Mouse (Mus musculus) urinary bladder, postnatal 4 days (tissue): ENCODE results near the gene Bgn.

Experiments used
- DNase-seq, 2 experiments: peaks; one replicate each; pipeline ENCODE4 v3.0.0; 2021 to 2022; ENCODE audit warnings: low spot score in 2 of 2

Gene Bgn

DNA sequence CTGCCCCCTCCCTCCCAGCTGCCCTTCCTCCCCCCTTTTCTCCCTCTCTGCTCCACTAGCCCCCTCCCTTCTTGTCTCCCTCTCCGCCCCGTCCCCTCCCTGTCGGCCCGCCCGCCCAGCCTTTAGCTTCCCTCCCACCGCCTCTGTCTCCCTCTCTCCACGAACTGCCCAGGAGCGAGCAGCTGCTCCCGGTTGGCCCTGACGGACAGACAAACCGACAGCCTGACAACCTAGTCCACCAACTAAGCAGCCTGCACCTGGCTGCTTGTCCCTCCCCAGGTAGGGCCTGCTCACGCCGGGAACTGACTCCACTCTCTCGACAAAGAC, at the start of gene Bgn:
TSS of gene Bgn (plus strand) at position 119 of the 327 bp plus-strand sequence.
- DNase-seq: no peak

- no peak for DNase-seq
These were observed 48.1 kb upstream of the Bgn start, which contains the start of gene Trex2 for GRCm38 (mm10) chrX:73435252-73435651. TSS of gene Trex2 (minus strand) at chrX:73435344.

GRCm38 (mm10) chrX:73441428-73441827, 42.0 kb upstream of the Bgn start:
- no peak for DNase-seq

GRCm38 (mm10) chrX:73451949-73452348, 31.5 kb upstream of the Bgn start:
- DNase-seq: peak in 1 of 2 experiments; percentile 73

DNA sequence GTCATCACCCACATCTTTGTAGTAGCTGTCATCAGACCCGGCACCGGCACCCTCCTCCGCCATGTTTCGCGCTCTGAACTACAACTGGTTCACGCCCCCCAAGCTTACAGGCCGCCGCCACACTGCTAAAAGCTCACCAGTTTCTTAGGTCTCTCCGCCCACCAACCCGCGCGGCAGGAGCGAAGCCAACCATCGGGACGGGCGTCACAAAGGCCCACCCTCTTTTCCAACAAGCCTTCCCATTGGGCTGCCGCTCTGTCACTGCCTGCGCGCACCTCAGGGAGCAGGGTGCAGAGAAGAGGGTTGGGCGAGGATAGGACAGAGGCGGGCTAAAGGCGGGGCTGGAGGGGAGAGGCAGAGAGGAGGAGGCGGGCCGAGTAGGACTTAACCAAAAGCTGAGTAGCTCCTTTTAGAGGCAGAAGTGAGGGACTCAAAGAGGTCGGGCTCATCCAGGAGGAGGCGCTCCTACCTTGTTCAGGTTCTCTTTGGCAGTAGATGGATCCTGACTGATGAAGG, 24.5 kb upstream of the Bgn start, which contains the start of gene Haus7:
TSS of gene Haus7 (minus strand) at position 168 of the 516 bp plus-strand sequence.
- peak; percentile 89 to 91 for DNase-seq

- DNase-seq: no peak
These were observed 22.6 kb upstream of the Bgn start for GRCm38 (mm10) chrX:73460792-73461191.

DNA sequence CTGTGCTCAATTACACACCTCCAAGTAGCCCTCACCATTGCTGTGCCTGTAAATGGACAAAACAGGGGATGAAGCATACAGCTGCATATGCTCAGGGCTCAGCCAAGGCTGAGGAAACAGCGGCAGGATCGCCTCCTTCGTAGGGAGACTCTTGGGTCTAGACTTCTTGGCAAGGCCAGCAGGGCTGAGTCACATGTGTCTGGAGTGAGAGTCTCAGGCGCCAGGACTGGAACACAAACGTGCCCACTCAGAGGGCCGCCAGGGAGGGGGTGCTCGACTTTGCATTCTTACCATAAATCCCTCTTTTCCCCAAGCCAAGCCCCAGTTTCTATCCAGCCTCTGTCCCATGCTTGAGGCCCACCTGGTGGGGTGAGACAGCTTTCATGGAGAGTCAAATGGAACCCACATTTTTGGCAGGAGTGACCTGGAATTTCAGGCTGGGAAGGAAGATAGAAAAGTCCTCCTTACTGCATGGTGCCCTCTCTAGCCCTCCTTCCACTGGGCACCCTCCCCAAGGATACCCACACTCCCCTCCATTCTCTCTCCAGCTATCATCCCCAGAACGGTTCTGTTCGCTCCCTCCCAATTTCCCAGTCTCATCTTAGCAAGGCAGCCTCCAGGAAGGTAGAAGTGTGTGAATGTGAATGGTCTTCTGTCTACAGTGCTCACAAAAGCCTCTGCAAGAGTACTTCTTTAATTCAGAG, 17.8 kb upstream of the Bgn start:
- peak in 1 of 2 experiments; percentile 53 for DNase-seq

DNA sequence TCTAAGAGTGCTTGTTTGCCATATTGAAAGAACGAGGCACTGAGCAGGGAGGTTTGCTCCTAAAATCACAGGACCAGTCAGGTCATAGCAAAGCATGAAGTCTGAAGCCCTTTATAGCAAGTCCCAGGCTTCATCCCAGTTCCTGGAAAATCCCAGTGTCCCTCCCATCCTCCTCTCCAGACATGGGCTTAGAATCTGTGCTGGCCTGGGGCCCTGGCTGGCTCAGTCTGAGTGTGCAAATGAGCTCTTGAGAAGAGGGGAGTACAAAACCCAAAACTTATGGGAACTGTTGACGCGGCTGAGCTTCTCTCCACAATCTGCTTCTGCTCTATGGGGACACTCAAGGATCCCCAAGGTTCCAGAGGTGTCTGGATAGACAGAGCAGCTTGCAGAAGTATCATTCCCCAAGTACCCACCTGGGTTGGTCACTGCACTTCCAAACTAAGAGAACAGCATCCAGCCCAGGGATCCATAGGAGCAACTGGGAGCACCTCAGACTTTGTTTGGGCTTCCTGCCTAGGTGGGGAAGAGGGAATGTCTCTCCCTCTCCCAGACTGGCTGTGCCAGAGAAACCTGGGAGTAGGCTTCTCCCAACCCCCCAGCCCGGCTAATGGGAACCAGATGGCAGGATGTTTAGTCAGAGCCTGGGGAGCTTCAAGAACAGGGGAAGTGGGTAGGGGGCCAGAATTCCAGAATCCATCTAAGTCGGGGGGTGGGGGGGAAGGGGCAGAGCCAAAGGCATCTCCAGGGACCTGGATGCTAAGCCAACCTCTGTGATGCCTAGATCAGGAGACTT, 15.8 kb upstream of the Bgn start:
- peak in 1 of 2 experiments; percentile 53 for DNase-seq

GRCm38 (mm10) chrX:73468330-73468729, 15.1 kb upstream of the Bgn start:
- DNase-seq: no peak

- no peak for DNase-seq
These were observed 14.7 kb upstream of the Bgn start for GRCm38 (mm10) chrX:73468752-73469151.

DNA sequence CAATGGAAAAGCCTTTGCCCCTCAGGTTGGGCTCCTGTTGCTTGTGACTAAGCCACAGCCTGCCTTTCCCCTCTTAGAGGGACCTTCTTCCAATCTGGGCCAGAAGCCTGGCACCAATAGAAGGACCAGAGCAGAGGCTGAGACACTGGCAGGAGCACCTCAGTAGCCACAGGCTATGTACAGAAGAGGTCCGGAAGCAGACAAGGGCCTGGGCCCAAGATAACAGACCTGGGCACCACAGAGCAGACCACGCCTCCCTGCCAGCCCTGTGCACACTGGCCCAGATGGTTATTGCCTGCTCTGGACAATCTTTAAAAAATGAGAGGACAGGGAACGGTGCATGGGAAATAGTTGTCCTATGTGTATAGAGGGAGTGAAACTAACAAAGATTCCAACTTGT, 11.6 kb upstream of the Bgn start:
- DNase-seq: no peak

DNA sequence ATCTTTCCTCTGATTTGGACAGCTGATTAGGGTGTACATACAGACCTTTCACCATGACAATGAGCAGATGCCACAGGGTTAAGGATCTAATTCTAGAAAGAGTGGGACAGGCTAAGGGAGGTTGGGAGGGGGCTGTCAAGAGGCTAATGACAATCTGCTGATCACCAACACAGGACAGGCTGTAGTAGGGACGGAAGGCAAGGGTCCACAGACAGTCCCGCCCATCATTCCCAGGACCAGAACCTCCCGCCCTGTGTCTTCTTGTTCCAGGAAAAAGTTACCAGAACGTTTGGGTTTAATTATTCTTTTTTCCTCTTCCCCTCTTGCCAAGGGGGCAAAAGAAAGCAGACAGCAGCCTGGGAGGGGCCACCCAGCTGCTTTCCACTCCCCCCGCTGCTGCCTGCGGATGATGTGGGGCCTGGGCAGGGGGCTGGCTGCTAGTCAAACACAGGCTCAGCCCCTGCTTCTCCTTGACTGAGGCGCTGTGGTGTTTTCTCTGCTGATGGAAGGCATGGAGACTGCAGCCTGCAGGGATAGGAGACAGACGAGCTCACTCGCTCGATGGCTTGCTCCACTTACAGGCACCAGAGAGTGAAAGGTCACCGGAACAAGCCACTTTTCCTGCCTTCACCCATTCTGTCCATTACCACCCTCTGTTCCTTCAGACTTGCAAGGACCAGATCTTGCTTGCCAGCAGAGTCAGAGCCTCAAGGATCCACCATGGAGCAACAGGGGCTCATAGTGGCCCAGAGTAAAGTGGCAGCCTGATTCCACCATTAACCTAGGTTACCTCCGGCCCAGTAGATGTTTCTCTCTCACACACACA, 8.8 kb upstream of the Bgn start:
- DNase-seq: peak in 1 of 2 experiments; percentile 57

DNA sequence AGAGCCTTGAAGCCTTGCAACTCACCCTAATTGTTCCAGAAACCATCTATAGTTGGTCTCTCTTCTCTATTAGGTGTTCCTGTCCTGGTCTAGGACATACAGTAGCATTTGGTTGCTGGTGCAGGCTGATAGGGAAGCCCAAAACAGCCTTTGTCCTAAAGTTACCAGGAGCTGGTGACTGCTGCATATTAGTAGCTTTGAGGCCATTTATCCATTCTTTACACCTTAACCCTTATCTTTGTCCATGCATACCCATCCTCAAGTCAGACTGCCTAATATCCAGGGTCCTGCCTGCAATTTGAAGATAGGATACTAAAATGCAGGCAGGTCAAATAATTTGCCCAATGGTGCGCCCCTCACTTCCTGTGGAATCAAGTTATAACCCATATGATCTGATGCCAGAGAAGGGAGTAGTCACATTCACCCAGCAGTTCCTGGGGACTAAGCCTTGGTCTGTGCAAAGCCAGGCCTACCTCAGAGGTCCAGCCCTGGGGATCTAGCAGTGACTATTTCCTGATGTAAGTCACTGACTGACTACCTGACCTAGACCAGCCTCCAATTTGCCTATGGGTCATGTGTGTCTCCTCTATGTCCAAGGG, 7.6 kb upstream of the Bgn start:
- no peak for DNase-seq

- DNase-seq: peak in 1 of 2 experiments; percentile 50
These were observed 6.8 kb upstream of the Bgn start for GRCm38 (mm10) chrX:73476621-73477020.

DNA sequence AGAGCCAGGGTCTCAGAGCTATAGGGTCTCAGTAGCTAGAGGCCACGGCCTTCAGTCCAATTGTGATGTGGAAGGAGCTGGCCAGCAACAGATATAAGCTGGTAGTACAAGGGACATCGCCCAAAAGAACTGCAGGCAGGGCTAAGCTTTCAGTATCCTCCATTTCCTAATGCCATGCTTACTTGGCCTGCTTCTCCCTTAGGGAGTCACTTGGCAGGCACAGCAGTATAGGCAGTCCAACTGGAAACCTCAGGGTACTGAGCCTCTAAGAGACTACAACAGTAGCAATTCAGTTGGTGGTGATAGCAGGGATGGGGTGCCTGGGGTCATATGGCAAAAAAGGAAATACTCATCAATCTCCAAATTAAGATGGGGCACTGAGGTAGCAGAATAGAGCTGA, 5.9 kb upstream of the Bgn start:
- DNase-seq: no peak

- no peak for DNase-seq
These were observed 3.7 kb upstream of the Bgn start for GRCm38 (mm10) chrX:73479656-73480055.

DNA sequence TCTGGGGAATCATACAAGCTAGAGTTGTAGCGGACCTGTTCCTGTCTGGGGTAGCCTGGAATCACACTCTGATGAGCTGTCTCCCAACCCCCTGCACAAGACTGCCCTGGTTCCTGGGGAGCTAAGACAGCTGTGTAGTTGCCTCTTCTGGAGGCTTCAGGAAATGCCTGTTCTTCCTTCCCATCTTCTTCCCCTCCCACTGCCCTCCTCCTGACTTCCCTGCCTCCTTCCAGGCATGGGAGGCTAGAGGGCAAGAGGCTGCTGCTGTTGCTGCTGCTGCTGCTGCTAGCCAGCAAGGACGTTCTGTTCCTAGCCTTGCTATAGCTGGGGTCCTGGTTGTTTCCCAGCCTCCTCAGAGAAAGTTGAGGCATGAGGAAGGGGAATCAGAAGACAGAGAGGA, 3.1 kb upstream of the Bgn start:
- DNase-seq: no peak

- DNase-seq: no peak
These were observed 539 bp upstream of the Bgn start for GRCm38 (mm10) chrX:73482643-73483483.

DNA sequence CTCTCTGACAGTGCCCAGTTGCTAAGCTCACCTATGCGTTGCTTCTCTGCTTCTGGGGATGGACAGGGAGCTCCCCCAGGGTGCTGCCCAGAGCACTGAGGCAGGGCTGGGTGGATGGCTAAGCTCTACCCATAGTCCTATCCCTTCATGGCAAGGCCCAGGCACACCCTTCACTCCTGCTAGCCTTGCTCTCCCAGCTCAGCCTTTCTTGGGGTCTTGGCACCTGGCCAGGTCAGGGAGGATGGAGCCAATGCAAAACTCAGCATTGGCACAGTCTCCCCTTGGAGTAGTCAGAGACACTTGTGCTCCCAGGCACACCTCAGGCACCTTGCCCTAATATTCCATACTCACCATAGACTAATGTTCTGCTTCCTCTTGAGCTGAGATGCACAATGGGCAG, 674 bp downstream of the Bgn start:
- DNase-seq: no peak

GRCm38 (mm10) chrX:73484870-73485269, 1.5 kb downstream of the Bgn start:
- DNase-seq: no peak

DNA sequence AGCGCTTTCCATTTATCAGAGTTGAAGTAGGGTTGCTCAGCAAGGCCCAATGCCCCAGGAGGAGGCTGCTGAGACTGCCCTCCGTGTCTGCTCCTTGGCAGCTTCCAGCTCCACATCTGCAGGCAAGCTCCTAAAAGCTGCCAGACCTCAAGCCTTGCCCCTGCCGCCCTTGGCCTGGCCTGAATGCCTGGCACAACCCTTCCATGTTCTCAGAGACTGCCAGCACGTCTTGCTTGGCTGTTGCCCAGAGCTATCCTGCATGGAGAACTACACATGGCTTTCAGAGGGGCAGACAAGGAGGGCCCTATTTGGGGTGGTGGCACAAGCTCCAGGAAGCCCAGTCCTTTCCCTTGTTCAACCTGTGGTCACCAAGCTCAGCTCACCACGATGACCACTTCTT, 3.5 kb downstream of the Bgn start:
- no peak for DNase-seq
